Mouse (Mus musculus): ENCODE results near the gene Mns1.

GRCm38 (mm10) chr9:72462427-72462826, 24.6 kb downstream of the Mns1 start:
- TF ChIP-seq CTCF (IDR thresholded peaks at IDR 0.05; ENCODE audit: borderline replicate concordance, control insufficient read depth, extremely low read depth, insufficient read depth, low read length, poor library complexity) = no peak
- no peak for TF ChIP-seq POLR2A (IDR thresholded peaks at IDR 0.05; ENCODE audit: control insufficient read depth, extremely low read depth, insufficient read depth, low read length, poor library complexity)
